Comparison of ENCODE assay signal across 9 mouse cellular contexts in the genomic region with DNA sequence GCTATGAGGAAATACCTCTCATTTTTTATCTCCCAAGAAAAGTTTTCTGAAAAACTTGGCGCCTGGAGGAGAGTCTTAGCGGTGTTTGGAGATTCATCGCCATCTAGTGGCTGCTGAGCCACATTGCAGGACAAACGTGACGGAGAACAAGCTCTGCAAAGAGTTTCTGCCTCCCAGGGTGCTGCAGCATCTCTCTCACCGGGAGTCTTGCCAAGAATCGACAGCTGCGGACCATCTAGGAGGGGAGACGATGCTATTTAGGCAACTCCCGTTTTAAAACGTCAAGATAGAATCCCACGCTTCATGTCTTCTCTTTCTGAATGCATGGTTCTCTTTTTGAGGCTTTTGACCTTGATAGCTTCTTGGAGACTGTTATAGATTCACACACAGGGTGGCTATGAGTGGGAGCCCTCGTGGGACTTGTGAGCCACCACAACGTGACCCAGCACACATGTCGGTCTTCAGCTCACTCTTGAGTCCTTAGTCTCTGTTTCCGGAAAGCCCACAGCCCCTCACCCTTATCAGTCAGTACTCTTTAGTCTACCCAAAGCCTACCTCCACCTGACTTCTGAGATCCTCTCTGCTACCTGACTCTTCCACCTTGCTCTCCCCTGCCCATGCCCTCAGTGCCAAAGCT.
A peak's percentile ranks its signal among the peaks of the same experiment; 100 is the strongest.
DNase-seq lines count a peak whose midpoint lies in the region; ATAC-seq and TF ChIP-seq lines count a peak whose summit lies in the region.
"Had no signal": no experiment of that assay in that cellular context is flagged by ENCODE, and none has a peak within 500 bp of the region (broad histone marks: within the 10 kb centered on the region; RNA-seq: fewer than 3 reads in every experiment).

No protein-coding gene starts in this region.

- DNase-seq in c-Kit-positive CD71-positive TER-119-negative erythroid progenitor cells, embryonic 14.5 days (ENCODE audit: low read depth): peak; percentile 38
- DNase-seq in heart, postnatal 0 days (ENCODE audit: low spot score): peak; percentile 82
- peak; percentile 80 to 85 for DNase-seq in kidney, postnatal 36 days
- peak; percentile 24 to 31 (median 28) for DNase-seq in liver, embryonic 14.5 days (ENCODE audit: low read depth in 3 of 3, low spot score in 3 of 3)
- peak; percentile 80 for DNase-seq in neural tube, embryonic 11.5 days (ENCODE audit: low spot score)
- DNase-seq in telencephalon, adult 2 months (ENCODE audit: low read depth, low spot score): peak; percentile 91

- H3K9me3 ChIP-seq in forebrain, embryonic 13.5 days (replicated peaks): no peaks in the 10 kb centered on the region
- no peaks in the 10 kb centered on the region for H3K9me3 ChIP-seq in heart, postnatal 0 days (replicated peaks; ENCODE audit: control insufficient read depth, low read length)
- no peaks in the 10 kb centered on the region for H3K9me3 ChIP-seq in liver, embryonic 14.5 days (ENCODE audit: control insufficient read depth, low read length)
- H3K9me3 ChIP-seq in neural tube, embryonic 11.5 days (ENCODE audit: control insufficient read depth, low read length): no peaks in the 10 kb centered on the region

- peak overlapping the region; percentile 49 for H3K4me2 ChIP-seq in forebrain, embryonic 13.5 days
- peak overlapping the region; percentile 42 for H3K4me2 ChIP-seq in heart, postnatal 0 days (ENCODE audit: low read depth, low read length)
- 0 out of 2 replicates have a peak overlapping the region, but pooled peaks have one; percentile 6 for H3K4me2 ChIP-seq in liver, embryonic 14.5 days (ENCODE audit: low read depth)
- peak overlapping the region; percentile 30 for H3K4me2 ChIP-seq in neural tube, embryonic 11.5 days (ENCODE audit: low read depth)

- no peak overlapping the region for H3K9ac ChIP-seq in forebrain, embryonic 13.5 days
- H3K9ac ChIP-seq in heart, postnatal 0 days (replicated peaks; ENCODE audit: low read depth, low read length): no peak overlapping the region
- H3K9ac ChIP-seq in liver, embryonic 14.5 days (replicated peaks): no peak overlapping the region
- no peak overlapping the region for H3K9ac ChIP-seq in neural tube, embryonic 11.5 days (ENCODE audit: low read length)

- 13% methylated on average over 16 of the region's 16 CpGs for WGBS in forebrain, embryonic 13.5 days
- WGBS in heart, postnatal 0 days: 8% methylated on average over 16 of the region's 16 CpGs
- WGBS in liver, embryonic 14.5 days (ENCODE audit: insufficient replicate concordance): 10% methylated on average over 16 of the region's 16 CpGs
- WGBS in neural tube, embryonic 11.5 days: 13% methylated on average over 16 of the region's 16 CpGs

- H3K27ac ChIP-seq in forebrain, embryonic 13.5 days: no peak overlapping the region
- H3K27ac ChIP-seq in heart, postnatal 0 days (ENCODE audit: low read depth): no peak overlapping the region
- H3K27ac ChIP-seq in liver, embryonic 14.5 days: no peak overlapping the region
- no peak overlapping the region for H3K27ac ChIP-seq in neural tube, embryonic 11.5 days (ENCODE audit: low read depth, low read length)

- peaks cover 4% of the 10 kb centered on the region; the same call in 1 of the 2 replicates for H3K4me1 ChIP-seq in forebrain, embryonic 13.5 days
- H3K4me1 ChIP-seq in heart, postnatal 0 days (ENCODE audit: control insufficient read depth, insufficient read depth): 0 out of 2 replicates have a peak, but pooled peaks cover 3% of the 10 kb centered on the region
- H3K4me1 ChIP-seq in liver, embryonic 14.5 days (replicated peaks; ENCODE audit: control insufficient read depth in 2 of 2, insufficient read depth in 2 of 2, low read length in 1 of 2): peaks cover 0 to 2% of the 10 kb centered on the region in 2 experiments; a peak in 2 of 4 replicates
- no peaks in the 10 kb centered on the region for H3K4me1 ChIP-seq in neural tube, embryonic 11.5 days (ENCODE audit: control insufficient read depth, insufficient read depth, low read length)

- H3K27me3 ChIP-seq in forebrain, embryonic 13.5 days: no peaks in the 10 kb centered on the region
- H3K27me3 ChIP-seq in heart, postnatal 0 days (ENCODE audit: control insufficient read depth, insufficient read depth, low read length): 0 out of 2 replicates have a peak, but pooled peaks cover 3% of the 10 kb centered on the region
- no peaks in the 10 kb centered on the region for H3K27me3 ChIP-seq in liver, embryonic 14.5 days (ENCODE audit: control insufficient read depth, insufficient read depth, low read length)
- H3K27me3 ChIP-seq in neural tube, embryonic 11.5 days (ENCODE audit: control insufficient read depth, insufficient read depth, low read length): no peaks in the 10 kb centered on the region

- TF ChIP-seq CTCF in heart, postnatal 0 days (IDR thresholded peaks at IDR 0.05; ENCODE audit: low read depth): peak; percentile 79
- peak; percentile 81 for TF ChIP-seq CTCF in liver, embryonic 14.5 days (IDR thresholded peaks at IDR 0.05; ENCODE audit: low read depth)

- ATAC-seq in CD4-positive, CD25-positive, alpha-beta regulatory T cell, adult 4 months: peak; percentile 54
- peak; percentile 78 for ATAC-seq in forebrain, embryonic 13.5 days
- ATAC-seq in heart, postnatal 0 days (ENCODE audit: insufficient read depth, low read depth): peak; percentile 64
- no peak for ATAC-seq in liver, embryonic 14.5 days (ENCODE audit: insufficient read depth)
- no peak; the same call in 1 of the 2 replicates for ATAC-seq in neural tube, embryonic 11.5 days (ENCODE audit: insufficient read depth, low FRiP score, low TSS enrichment)

- H3K36me3 ChIP-seq in forebrain, embryonic 13.5 days (ENCODE audit: poor library complexity, severe bottlenecking): no peaks in the 10 kb centered on the region
- H3K36me3 ChIP-seq in heart, postnatal 0 days (replicated peaks; ENCODE audit: control insufficient read depth, insufficient read depth, low read length): no peaks in the 10 kb centered on the region
- no peaks in the 10 kb centered on the region for H3K36me3 ChIP-seq in liver, embryonic 14.5 days (replicated peaks; ENCODE audit: control insufficient read depth, insufficient read depth, low read depth)
- H3K36me3 ChIP-seq in neural tube, embryonic 11.5 days (ENCODE audit: control insufficient read depth, insufficient read depth, low read length): no peaks in the 10 kb centered on the region

- peak overlapping the region; percentile 19 for H3K4me3 ChIP-seq in forebrain, embryonic 13.5 days
- no peak overlapping the region for H3K4me3 ChIP-seq in heart, postnatal 0 days (ENCODE audit: low read depth, low read length)
- no peak overlapping the region for H3K4me3 ChIP-seq in liver, embryonic 14.5 days (ENCODE audit: insufficient read depth in 1 of 2, low read depth in 2 of 2, low read length in 2 of 2)
- no peak overlapping the region for H3K4me3 ChIP-seq in neural tube, embryonic 11.5 days (ENCODE audit: low read depth, low read length)
- H3K4me3 ChIP-seq: erythroblast, embryonic 14.5 days had no signal

- TF ChIP-seq EP300 in heart, postnatal 0 days (IDR thresholded peaks at IDR 0.05; ENCODE audit: low read depth): no peak
- no peak for TF ChIP-seq EP300 in liver, embryonic 14.5 days (IDR thresholded peaks at IDR 0.05; ENCODE audit: low read depth)

Comparison
In these comparisons a context has a peak if more than half of its experiments do, and no peak if none do; other contexts are left out.
1. ATAC-seq: peak in CD4-positive, CD25-positive, alpha-beta regulatory T cell, adult 4 months (single experiment), forebrain, embryonic 13.5 days (single experiment) and heart, postnatal 0 days (single experiment); none in liver, embryonic 14.5 days (single experiment) and neural tube, embryonic 11.5 days (single experiment).
2. DNase-seq: peak in every context shown above with its lines; median percentile 91 in telencephalon, adult 2 months; 82 in kidney, postnatal 36 days; 82 in heart, postnatal 0 days; 80 in neural tube, embryonic 11.5 days; 38 in c-Kit-positive CD71-positive TER-119-negative erythroid progenitor cells, embryonic 14.5 days; 28 in liver, embryonic 14.5 days.
3. Peak in every context shown above with its lines, with median percentiles within 50 percentile points of each other: H3K4me2 ChIP-seq.